In genomic region chr9:102442198-102442842, GRCm38 (mm10) we compare ENCODE assay signal across 8 mouse cellular contexts.
DNase-seq lines count a peak whose midpoint lies in the region; ATAC-seq lines count a peak whose summit lies in the region.
"Had no signal": no experiment of that assay in that cellular context is flagged by ENCODE, and none has a peak within 500 bp of the region (broad histone marks: within the 10 kb centered on the region; RNA-seq: fewer than 3 reads in every experiment).

No protein-coding gene starts in this region.

- ATAC-seq in inflammation-experienced regulatory T-cells, adult 6 months, result no peak

- DNase-seq in brain, adult 2 months (ENCODE audit: low read depth, low spot score), result peak; percentile 68
- peak; percentile 26 to 32 for DNase-seq in cerebellum, adult 18-20 months
- peak; percentile 39 for DNase-seq in gastrocnemius, postnatal 10 days
- DNase-seq in layer of hippocampus, postnatal 10 days (ENCODE audit: low spot score in 2 of 2), result peak; percentile 22 to 34
- DNase-seq in testis, postnatal 10 days (ENCODE audit: low spot score), result no peak
- DNase-seq in kidney, adult 11 months, result no peak
- DNase-seq: thymus, postnatal 14 days had no signal

Comparison
In these comparisons a context has a peak if more than half of its experiments do, and no peak if none do; other contexts are left out.
1. DNase-seq: peak in brain, adult 2 months (single experiment), cerebellum, adult 18-20 months (2 of 2), gastrocnemius, postnatal 10 days (single experiment) and layer of hippocampus, postnatal 10 days (2 of 2); none in testis, postnatal 10 days (single experiment) and kidney, adult 11 months (single experiment).